Mouse (Mus musculus) stomach, postnatal 0 days (tissue): ENCODE results near the gene Nap1l1.

Experiments
- CTCF ChIP-seq: IDR thresholded peaks from 2 replicates; pipeline ENCODE4 v1.5.1; 2016; ENCODE audit warnings: antibody characterized with exemption, low read depth, mild to moderate bottlenecking, moderate library complexity
- EP300 ChIP-seq: optimal IDR thresholded peaks from 2 replicates; pipeline ENCODE3; 2016; ENCODE audit warnings: antibody characterized with exemption

DNA sequence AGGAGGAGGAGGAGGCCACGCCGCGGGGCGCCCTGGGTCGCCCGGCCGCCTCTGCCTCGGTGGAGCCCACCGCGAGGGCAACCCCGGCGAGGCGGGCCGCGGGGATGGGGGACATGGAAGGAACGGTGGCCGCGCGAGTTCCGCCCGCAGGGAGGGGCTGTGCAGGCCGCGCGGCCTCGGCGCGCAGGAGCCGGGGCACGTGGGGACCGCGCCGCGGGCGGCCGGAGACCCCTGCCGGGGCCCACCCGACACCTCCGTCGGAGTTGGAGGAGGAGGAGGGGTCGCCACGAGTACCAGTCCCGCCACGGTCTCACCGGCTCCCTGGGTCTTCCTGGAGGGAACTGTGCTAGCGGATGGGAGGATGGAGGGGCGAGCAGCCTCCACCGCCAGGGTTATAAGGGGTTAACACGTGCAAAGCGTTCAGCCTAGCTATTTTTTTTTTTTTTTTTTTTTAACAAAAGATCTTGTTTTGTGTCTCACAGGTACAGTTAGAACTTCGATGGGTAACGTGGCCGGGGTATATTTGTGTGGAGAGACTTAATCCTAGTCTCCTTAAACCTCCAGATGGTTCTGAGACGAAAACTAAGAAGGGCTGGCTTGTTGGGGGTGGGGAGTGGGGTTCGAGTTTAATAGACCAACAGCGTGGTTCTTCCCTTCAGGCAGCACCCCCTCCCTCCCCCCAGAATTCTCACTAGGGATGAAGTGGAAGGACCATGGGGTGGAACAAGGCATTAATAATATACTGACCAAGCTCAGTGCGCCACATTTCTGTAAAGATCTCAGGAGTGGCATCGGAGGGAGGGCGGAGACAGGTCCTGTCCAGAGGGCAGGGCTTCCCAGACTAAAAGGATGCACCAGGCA lies 718 bp downstream of the Nap1l1 start:
- TF ChIP-seq CTCF (no peak), EP300 (no peak)
